Mouse (Mus musculus): ENCODE results near the gene Limch1.

Gene Limch1

DNA sequence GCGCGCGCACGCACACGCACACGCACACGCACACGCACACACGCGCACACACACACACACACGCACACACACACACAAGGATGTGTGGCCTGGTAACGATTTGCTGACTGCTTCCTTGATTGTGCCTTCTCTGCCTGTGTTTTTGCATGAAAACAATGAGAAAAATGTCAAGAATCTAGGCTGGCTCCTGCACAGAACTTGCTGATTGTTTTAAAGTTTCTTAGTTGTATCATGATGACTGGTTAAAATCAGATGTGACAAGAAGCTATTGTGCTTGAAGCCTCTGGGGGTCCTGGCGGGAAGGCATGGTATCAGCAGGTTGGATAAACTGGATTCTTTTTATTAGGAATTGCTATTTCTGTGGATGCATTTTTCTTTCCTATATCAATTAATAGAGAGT lies 137.1 kb downstream of the Limch1 start:
- DNase-seq (ENCODE audit: low spot score): no peak

DNA sequence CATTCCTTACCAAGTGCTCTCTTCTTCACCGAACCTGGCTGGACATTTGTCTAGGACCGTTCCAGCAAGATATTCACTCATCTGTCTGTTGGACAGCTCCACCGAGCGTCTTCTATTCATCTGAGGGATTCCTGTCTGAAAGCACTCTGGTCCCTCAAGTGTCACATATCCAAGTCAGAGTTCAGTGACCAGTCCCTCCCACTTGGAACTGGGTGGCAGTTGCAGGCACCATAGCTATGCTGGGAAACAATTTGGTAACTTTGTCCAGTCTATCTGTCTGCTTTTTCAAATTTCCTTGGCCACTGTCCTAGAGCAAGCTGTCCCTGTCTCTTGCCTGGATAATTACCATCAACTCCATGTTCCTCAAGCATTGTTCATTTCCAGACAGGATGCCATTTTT lies 138.9 kb downstream of the Limch1 start:
- no peak for DNase-seq (ENCODE audit: low spot score)

DNA sequence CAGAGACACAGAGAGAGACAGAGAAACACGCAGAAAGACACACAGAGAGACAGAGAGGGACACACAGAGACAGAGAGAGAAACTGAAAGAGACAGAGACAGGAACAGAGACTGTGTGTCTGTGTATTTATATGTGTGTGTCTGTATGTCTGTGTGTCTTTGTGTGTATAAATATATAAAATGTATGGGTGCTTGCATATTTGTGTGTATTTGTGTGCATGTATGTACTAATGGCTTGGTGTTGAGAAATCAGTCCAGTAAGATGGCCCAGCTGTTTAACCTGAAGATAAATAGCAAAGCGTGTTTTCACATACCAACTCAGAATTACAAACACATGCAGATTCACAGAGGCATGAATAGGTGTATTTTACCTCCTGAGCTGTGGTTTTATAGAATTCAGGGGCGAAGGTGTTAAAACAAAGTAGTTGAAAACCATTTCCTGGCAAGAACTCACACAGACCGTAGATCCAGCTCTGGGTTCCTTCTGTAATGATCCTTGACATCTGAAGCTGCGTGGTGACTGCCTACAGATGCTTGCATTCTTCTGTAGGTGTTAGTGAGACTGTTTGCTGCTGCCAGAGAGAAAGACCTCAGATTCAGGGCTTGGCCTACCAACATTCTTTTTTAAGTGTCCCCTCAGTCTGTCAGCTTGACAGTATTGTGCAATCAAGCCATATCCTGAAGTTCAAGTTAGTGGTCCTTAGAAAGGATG lies 140.9 kb downstream of the Limch1 start:
- no peak for DNase-seq (ENCODE audit: low spot score)

DNA sequence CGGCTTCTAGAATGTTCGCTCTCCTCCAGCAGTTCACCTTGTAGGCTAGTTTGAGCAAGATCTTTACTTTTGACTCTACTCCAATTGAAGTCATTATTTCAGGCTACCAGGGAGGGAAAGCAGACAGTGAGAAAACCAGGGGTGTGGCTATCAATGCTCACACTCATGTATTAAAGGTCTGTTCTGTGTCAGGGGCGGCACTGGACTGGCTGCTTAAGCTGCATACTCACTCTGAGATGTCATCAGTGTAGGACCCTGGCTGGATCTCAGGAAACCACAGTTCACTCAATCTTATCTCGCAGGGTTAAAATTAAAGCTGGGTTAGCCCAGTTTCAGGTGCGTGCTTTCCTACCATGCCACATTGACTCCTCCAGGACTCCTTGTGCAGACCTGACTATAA lies 142.4 kb downstream of the Limch1 start:
- no peak for DNase-seq (ENCODE audit: low spot score)

DNA sequence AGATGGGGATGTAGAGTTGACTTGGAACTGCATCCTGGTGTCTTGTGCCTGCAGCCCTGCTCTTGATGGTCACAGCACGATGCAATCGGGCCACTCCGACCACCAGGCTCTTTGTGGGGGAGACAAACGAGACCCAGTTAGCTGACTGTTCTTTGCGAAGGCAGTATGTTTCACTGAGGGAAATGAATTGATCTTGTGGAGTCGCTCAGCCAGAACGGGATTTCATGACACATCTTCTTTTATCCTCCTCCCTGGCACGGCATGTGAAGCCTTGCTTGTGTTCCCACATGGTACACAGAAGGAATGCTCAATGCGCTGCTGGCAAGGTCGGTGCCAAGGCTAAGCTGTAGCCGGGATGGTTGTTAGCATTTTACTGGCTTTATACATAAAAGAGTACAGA lies 143.7 kb downstream of the Limch1 start:
- DNase-seq (ENCODE audit: low spot score): no peak

DNA sequence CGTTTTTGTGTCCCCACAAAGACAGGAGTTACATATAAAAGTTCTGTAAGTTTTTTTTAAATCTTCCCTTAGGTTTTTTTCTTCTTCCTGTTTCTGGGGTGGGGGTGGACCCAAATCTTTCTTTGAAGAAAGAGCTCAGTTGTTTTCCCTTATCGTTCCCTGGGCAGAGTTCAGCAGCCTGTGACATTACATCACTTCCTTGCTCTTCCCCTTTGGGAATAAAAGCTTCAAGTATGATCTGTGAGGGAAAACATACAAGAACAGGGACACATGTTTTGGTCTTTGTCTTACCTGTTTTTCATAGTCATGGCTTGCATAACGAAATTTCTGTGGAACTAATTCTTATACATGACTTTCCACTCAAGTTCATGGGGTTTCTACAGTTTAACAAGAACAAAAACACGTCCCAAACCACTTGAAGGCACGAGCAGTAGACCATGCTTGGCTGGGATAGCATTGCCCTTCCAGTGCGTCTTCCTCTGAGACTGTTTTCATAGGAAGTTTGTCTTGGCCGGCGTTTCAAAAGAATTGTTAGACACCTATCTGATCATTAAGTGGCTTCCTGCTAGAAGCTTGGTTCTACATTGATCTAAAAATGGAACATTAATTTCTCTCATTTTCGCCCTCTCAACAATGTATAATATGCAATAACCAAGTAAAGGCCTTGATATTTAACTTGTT lies 150.0 kb downstream of the Limch1 start:
- DNase-seq (ENCODE audit: low spot score): no peak

DNA sequence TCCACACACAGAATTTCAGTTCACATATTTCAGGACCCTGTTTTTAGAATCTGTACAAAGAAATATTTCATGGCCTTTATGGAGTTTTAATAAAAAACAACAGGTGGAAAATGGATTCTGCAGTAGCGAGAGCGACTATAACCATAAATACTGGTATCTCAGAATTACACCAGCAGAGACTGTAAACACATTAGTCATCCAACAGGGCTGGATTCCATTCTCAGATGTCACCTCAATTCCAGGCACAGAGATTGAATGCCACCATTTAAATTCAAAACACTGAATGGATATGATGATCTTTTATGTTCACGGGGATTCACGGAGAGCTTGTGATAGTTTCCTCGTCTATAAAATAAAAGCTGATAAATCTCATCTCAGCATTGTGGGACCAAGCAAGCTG lies 152.0 kb downstream of the Limch1 start:
- no peak for DNase-seq (ENCODE audit: low spot score)

DNA sequence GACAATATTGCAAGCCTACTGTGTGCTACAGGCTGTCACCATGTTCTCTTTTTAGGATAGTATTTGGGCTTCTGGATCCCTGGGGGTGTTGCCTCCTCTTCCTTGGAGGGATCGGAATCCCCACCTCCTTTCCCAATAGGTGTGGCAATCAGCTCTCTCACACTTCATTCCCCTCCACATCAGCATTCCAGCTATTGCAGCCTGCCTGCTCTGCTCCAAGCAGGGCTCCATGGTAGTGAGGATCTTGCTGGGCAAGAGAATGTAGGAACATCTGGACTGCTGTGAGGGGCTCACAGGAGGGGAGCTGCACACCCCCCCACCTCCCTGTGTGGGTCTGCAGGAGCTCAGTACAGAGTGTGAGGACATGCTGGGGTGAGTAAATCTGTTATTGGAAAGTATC lies 152.6 kb downstream of the Limch1 start:
- DNase-seq (ENCODE audit: low spot score): no peak

DNA sequence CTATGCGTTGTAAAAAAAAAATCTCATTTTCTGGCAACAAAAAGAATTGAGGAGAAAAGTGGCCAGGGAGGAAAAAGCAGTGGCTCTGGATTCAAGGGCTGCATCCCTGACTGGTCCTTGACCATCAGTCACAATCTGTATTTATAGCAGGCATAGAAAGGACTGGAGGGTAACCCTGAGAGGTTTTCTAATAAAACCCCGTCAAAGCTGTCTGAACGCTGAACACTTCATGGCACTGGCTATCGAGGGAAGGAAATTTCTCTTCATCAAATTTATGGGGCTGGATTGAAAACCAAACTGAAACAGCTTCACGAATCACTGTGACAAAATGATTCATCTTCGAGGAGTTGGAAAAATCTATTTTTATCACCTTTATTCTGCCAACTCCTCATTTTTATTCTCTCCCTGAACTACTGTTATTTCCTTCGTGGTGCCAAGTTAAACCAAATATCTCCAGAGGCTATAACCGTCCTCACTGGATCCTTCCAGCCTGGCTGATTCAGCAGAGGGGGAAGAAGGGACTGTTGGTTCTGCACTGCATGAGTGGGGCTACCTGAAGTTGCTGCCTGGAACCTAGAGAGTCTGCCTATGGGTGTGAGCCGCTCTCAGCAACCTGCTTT lies 153.3 kb downstream of the Limch1 start:
- no peak for DNase-seq (ENCODE audit: low spot score)

DNA sequence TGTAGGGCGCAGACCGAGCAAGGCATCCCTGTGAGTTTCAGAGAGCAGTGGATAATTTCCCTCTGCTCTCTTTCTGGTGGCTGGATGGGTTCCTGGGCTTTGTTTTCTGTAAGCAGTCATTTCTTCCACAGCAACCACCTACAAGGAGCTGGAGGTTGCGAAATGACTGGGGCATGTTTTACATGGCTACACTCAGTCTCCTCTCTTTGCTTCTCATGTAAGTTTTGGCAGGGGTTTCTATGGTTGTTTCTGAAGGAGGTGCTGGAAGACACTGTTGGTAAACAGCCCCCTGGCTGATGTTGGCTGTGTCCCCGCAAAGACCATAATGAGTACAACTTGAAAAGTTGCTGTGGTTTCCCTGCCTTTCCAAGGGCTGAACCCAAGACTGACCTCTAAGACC lies 155.5 kb downstream of the Limch1 start:
- no peak for DNase-seq (ENCODE audit: low spot score)

DNA sequence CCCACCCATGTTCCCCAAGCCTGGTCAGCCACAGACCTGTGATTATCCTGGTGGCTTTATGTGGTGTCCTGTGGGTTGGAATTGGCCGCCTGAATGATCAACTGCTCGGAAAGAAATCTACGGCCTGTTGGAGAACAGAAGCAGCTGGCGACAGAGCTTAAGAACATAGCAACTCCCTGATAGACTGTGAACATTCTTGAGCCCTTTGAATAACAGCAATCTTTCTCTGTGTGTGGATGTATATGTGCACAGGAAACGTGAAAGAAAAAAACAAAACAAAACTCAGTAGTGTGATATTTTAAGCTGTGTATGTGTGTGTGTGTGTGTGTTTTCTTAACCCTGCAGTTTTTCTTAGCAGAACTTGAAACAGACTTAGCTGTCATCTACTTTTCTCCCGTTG lies 159.2 kb downstream of the Limch1 start:
- DNase-seq (ENCODE audit: low spot score): no peak

DNA sequence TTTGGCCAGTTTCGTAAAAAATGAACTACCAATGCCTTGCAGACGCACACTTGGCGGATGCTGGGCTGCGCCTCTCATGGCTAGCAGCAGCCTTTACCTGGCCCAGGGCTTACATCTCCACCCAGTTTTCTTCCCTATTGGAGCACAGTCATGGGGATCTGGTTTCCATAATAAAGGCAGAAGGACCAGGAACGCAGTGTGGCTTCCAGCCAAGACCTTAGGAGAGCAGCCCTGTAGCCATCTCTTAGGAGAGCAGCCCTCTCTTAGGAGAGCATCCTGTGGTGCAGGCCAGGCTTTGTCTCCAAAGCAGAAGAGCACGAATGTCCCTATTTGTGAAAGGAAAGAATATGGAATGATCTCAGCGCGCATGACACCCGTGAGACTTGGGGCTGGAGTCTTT lies 163.3 kb downstream of the Limch1 start:
- DNase-seq (ENCODE audit: low spot score): no peak

DNA sequence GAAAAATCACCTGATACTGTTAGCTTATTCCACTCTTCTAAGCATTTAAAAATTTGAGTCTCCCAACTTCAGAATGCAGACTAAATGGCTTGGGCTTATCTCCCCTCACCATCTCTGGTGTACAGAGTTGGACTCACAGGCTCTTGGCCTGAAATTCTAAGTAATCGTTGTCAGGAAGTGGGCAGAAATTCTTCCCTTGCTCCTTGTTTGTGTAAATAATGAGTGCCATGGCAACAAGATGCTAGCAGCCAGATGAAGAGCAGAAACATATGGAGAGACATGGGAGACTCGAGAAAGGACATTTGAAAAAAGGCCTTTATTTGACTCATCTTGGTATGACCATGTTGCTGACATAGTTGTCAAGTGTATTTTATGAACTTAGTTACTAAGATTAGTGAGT lies 164.3 kb downstream of the Limch1 start:
- no peak for DNase-seq (ENCODE audit: low spot score)

DNA sequence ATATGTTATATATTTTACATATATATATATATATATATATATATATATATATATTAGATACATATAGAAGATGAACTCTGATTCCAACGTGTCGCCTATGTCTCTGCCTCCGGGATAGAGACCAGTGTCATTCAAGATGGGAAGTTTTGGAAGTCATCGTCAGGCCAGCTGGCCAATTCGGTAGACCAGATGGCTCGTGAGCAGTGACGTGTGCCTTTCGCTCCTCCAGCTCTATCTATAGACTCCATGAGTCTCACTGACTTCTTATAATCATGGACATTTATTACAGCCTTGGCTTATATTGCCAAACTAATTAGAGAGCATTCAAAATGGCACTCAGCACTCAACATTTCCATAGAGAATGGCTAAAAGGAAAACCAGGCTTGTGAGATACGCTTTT lies 165.0 kb downstream of the Limch1 start:
- no peak for DNase-seq (ENCODE audit: low spot score)

DNA sequence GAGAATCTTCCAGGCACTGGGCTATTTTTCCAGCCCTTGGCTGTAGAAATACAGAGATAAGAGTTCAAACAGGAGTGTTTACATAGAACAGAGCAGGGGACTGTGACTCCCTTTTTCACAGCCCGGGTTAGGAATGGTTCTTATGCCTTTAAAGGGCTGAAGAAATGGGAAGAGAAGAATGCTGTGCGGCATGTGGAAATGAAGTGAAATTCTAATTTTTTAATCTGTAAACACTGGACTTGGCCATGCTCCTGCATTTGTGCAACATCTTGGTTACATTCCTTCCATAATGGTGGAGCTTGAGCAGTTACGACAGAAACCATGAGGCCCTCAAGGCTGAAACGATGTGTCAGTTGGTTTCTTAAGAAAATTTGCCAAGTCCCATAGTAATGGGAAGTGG lies 165.4 kb downstream of the Limch1 start:
- no peak for DNase-seq (ENCODE audit: low spot score)

DNA sequence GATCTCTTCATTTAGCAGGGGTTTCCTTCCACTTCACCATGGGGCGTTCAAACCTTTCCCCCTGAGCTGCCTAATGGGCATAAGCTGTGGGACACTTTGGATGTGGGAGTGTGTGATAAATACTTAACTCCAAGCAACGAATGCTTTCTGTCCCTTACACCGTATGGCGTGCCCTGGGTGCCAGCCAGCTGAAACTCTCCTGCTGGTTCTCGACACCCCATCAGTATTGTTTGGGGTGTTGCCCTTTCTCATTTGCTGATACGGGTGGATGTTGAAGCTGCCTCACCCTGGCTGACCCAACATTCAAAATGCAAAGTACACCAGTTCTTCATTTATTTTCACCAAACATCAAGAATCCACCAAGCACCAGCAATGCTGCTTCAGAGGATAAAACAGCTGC lies 168.2 kb downstream of the Limch1 start:
- no peak for DNase-seq (ENCODE audit: low spot score)

DNA sequence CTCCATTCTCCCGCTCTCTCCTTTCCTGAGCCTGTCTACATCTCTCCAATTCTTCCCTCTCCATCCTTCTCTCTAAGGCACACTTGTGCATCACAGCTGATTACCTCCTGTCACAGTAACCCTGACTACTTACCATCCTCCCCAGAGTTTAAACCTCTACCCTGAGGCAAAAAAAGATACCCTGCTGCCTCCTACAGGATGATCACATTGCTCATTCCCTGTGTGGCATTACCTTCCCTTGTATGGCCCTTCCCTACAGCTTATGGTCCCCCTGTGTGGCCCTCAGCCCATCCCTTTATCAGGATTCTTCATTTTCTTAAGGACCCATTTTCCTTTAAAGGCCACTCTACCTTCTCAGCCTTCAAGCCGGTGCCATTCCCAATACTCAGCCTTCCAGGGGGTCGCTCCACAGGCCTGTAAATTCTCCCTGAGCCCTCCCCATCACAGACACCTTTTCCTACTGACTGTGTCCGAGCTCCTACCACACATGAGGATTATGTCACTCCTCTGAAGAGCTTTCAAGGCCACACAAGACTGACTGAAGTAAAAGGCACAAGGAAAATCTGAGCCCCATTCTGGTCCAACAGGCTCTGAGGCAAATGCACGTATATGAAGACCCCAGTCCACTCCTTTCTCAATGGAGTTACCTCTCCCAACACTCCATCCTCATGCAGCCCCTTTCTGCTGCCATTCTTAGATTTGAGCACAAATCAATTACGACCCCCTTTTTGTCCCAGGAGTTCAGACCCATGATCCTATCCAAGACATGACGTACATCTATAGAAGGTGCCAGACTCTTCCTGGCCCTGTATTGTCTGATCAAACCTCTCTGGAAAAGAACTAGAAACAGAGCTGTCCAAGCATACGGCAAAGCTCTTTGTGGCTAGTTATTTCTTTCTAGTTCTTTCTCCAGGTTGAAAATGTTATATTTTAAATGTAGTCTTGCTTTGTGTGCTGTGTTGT lies 172.0 kb downstream of the Limch1 start:
- no peak for DNase-seq (ENCODE audit: low spot score)

DNA sequence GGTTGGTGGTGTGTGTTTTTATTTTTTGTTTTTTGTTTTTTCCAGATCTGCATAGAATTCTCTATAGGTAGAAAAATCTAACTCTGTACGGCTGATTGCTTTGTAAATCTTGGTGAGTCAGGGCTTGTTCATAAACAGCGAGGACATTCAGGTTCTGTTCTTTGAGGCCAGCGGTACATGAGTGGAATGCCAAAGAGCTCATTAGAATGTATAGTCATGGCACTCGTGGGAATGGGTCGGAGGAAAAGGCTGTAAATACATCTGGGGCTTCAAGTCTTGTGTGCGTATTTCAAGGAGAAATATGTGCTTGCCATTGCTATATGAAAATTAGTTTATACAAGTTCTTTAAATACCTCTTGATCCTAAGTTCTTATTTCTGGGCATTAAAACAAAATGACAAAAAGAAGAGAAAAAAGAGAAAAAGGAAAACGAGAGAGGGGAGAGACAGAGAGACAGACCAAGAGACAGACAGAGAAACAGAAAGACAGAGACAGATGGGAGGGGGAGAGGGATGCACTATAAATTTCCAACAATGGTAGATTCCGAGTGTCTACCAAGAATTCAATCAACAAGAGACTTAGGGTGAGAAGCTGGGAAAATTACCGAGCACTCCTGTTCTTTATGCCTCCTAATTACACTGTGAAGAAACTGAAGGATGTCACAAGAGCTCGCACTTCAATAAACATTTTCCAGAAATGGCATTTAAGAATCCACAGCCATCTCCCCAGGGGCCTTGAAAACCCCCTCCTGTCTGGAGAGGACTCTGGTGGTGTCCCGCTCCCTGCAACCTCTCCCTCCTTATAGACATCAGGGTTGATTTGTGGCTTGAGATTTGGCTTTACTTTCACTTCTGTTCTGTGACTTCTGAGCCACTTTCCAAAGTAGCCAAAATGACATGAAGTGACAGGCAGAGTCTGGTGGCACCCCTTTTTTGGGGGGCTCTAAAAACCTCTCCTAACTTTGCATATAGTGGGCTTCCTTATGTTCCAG lies 173.0 kb downstream of the Limch1 start:
- DNase-seq (ENCODE audit: low spot score): no peak

DNA sequence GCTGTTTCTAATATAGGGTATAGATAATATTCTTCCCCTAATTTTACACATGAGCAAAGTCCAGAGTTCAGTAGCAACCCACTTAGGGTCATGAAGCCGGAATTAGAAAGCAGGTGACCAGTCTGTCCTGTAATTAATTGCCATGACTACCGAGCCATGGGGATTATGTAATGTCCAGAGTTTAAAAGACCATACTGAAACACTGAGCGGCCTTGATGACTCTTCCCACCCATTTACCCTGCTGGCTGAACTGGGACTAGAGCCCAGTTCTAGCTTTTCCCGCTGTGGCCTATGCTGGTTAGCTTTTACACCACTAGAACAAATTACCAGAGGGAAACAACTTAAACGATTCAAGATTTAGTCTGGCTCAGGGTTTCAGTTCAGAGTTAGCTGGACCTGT lies 177.0 kb downstream of the Limch1 start:
- DNase-seq (ENCODE audit: low spot score): no peak

DNA sequence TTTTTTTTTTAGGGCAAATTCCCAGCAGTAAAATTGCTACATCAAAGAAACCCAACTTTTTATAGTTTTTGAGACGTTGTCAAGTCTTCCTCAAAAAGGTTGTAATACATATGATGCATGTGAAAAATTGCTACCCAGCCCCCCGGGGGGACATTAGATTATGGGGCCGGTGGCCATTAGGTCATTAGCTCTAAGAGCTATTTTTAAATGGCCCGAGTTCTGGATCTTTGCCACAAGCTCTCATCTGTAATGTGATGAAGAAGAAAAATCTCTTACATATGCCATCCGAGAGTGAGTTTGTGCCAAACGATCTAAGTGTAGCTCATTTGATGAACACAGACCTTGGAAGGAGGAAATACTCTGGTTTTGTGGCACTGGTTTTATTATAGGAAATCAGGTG lies 183.7 kb downstream of the Limch1 start:
- DNase-seq (ENCODE audit: low spot score): no peak

DNA sequence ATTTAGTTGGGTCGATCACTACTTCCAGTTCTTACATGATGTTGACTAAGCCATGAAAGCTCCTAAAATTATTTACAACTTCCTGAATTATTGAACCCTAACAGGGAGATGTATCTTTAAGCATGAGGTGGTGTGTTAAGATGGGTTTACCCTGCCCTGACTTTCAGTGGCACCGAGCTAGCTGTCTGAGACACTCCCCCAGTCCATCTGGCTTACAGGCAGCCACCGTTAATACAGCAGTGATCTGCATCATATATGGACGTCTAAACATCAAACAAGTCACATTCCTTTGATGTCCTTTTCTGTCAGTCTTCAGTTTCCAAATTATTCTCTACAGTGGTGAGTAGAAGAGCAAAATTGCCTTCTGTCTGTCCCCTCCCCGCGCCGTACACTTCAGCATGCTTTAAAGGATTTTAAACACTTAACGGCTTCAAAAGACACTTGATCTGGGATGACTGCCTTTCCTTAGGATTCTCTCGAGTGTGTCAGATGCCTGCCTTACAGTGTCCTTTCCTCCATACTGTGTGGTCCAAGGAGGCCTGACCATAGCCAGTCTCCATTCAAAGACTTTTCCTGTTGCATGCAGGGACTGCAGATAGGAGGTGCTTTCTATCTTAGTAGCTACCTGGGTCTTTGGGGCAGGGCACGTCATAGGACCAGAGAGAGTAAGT lies 187.6 kb downstream of the Limch1 start:
- DNase-seq (ENCODE audit: low spot score): no peak
